Mouse (Mus musculus) kidney, postnatal 10 days (tissue): ENCODE results near the gene Car11.
"Not testable (repeated sequence)": the region's sequence is repeated elsewhere in the genome, so short reads cannot be mapped to it uniquely, and the experiment has no call there.

ENCODE experiments used
- DNase-seq: peaks from one replicate; pipeline ENCODE4 v3.0.0; 2021; ENCODE audit warnings: mixed read lengths

The Car11 gene

GRCm38 (mm10) chr7:45699523-45700141, at the start of gene Car11:
Gene Car11 (plus strand): TSS chr7:45699843.
- DNase-seq, result no peak

GRCm38 (mm10) chr7:45650484-45650883, 49.2 kb upstream of the Car11 start:
- not testable (repeated sequence) for DNase-seq

GRCm38 (mm10) chr7:45654424-45655047, 45.1 kb upstream of the Car11 start:
- DNase-seq, result no peak

GRCm38 (mm10) chr7:45660746-45661478, 38.7 kb upstream of the Car11 start:
- DNase-seq, result no peak

- not testable (repeated sequence) for DNase-seq
Observed at GRCm38 (mm10) chr7:45661702-45662101, 37.9 kb upstream of the Car11 start.

GRCm38 (mm10) chr7:45665303-45666138, 34.1 kb upstream of the Car11 start:
- no peak for DNase-seq

- no peak for DNase-seq
Observed at GRCm38 (mm10) chr7:45666161-45666560, 33.5 kb upstream of the Car11 start, which contains the start of gene Fut2. Gene Fut2 (minus strand): TSS chr7:45666394.

- no peak for DNase-seq
Observed at GRCm38 (mm10) chr7:45667761-45668160, 31.9 kb upstream of the Car11 start.

GRCm38 (mm10) chr7:45668921-45669320, 30.7 kb upstream of the Car11 start:
- no peak for DNase-seq

GRCm38 (mm10) chr7:45677627-45678295, 21.9 kb upstream of the Car11 start:
- no peak for DNase-seq

GRCm38 (mm10) chr7:45678513-45678912, 21.1 kb upstream of the Car11 start:
- DNase-seq, result no peak

- DNase-seq, result peak; percentile 53
Observed at GRCm38 (mm10) chr7:45679966-45680621, 19.5 kb upstream of the Car11 start.

- no peak for DNase-seq
Observed at GRCm38 (mm10) chr7:45681046-45681736, 18.5 kb upstream of the Car11 start.

GRCm38 (mm10) chr7:45682144-45683126, 17.2 kb upstream of the Car11 start:
- DNase-seq, result peak; percentile 95

GRCm38 (mm10) chr7:45683396-45684050, 16.1 kb upstream of the Car11 start, which contains the start of gene Ntn5:
Gene Ntn5 (plus strand): TSS chr7:45684022.
- no peak for DNase-seq

- DNase-seq, result no peak
Observed at GRCm38 (mm10) chr7:45685811-45686210, 13.8 kb upstream of the Car11 start.

GRCm38 (mm10) chr7:45686841-45687240, 12.8 kb upstream of the Car11 start:
- peak; percentile 26 for DNase-seq

GRCm38 (mm10) chr7:45689099-45689498, 10.5 kb upstream of the Car11 start:
- no peak for DNase-seq

GRCm38 (mm10) chr7:45689800-45690199, 9.8 kb upstream of the Car11 start:
- DNase-seq, result no peak
